Mouse (Mus musculus) liver, embryonic 11.5 days (tissue): ENCODE measurements around the gene Olfr288. TPM values are rescaled to one million over a fixed set of nuclear protein-coding genes. Genes with fewer than 3 reads are reported as not detected.

ENCODE experiments used
- ATAC-seq: fragments of 200-750 bp; cut with Nextera tagmentation; replicated peaks from 2 replicates; pipeline ENCODE4 v1.8.0; 2017; ENCODE audit warnings: moderate number of reproducible peaks, mild to moderate bottlenecking, moderate TSS enrichment, moderate library complexity; ENCODE audit not compliant: low FRiP score
- DNase-seq: peaks from one replicate; pipeline ENCODE4 v3.0.0-alpha.2; 2017; ENCODE audit warnings: low spot score
- H3K27ac ChIP-seq: fragments of 300-500 bp; sonication (generic); 2 replicates; pipeline ENCODE4 v1.5.1; 2014; ENCODE audit warnings: mild to moderate bottlenecking, low read depth, low read length, control low read depth
- H3K27me3 ChIP-seq: fragments of 300-500 bp; sonication (generic); replicated peaks from 2 replicates; pipeline ENCODE4 v1.6.1; 2014; ENCODE audit warnings: low read length, mixed read lengths; ENCODE audit not compliant: control insufficient read depth, insufficient read depth
- H3K36me3 ChIP-seq: fragments of 300-500 bp; sonication (generic); 2 replicates; pipeline ENCODE4 v1.6.1; 2014; ENCODE audit warnings: mild to moderate bottlenecking, low read length, moderate library complexity, mixed read lengths; ENCODE audit not compliant: control insufficient read depth, insufficient read depth
- H3K4me1 ChIP-seq: fragments of 300-500 bp; sonication (generic); replicated peaks from 2 replicates; pipeline ENCODE4 v1.6.1; 2014; ENCODE audit warnings: low read length, mixed read lengths; ENCODE audit not compliant: control insufficient read depth, insufficient read depth
- H3K4me2 ChIP-seq: fragments of 300-500 bp; sonication (generic); 2 replicates; pipeline ENCODE4 v1.6.1; 2014; ENCODE audit warnings: mild to moderate bottlenecking, control low read depth, moderate library complexity
- H3K4me3 ChIP-seq: fragments of 300-500 bp; sonication (generic); 2 replicates; pipeline ENCODE4 v1.5.1; 2014; ENCODE audit warnings: low read depth, low read length, control low read depth
- H3K9ac ChIP-seq: fragments of 300-500 bp; sonication (generic); 2 replicates; pipeline ENCODE4 v1.6.1; 2014; ENCODE audit warnings: low read depth, low read length, control low read depth
- H3K9me3 ChIP-seq: fragments of 300-500 bp; sonication (generic); 2 replicates; pipeline ENCODE4 v1.6.1; 2016; ENCODE audit warnings: low read length, inconsistent platforms, mixed read lengths; ENCODE audit not compliant: control insufficient read depth
- WGBS: fragments of 180-500 bp; shearing (Covaris S2); extraction: QIAGEN DNeasy Blood & Tissue Kit; methylation state at CpG from one replicate; pipeline ENCODE4 v1.1.7; 2014; 5-methylcytosine and 5-hydroxymethylcytosine counted together
- polyA plus RNA-seq: library from polyadenylated mRNA; unstranded; fragments of >200 nt; fragmentation: Nextera tagmentation; extraction: Ambion mirVana; gene quantifications from 2 replicates; pipeline ENCODE4 v1.2.1, GENCODE M21; 2014

The Olfr288 gene
- polyA plus RNA-seq, 1 experiment from 2014 or later, result not detected

DNA sequence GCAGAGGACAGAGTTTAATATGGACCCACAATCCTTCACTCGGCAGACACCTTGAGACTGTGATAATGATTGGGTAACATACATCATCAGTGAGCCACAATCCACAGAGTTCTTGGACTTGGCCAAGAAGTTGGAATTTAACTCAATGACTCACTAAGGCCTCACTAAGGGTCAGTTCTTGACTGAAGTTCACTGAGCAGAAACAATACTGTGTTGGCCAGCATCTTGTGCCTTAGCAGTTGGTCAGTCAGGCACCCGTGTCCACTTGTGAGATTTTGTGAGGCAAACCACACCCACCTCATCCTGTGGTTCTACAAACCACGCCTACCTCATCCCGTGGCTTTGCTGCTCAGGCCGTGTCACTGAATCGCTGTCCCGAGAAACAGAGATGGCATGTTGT is 14.3 kb upstream of the Olfr288 start:
- WGBS, result 60% methylated on average over 7 of the region's 7 CpGs
- ATAC-seq (no peak), DNase-seq (no peak)
- Histone ChIP-seq H3K27me3 (no peaks in the 10 kb centered on the region), H3K4me3 (no peak overlapping the region), H3K4me1 (no peaks in the 10 kb centered on the region), H3K4me2 (no peak overlapping the region), H3K36me3 (no peaks in the 10 kb centered on the region), H3K9me3 (no peaks in the 10 kb centered on the region), H3K9ac (no peak overlapping the region), H3K27ac (no peak overlapping the region)

DNA sequence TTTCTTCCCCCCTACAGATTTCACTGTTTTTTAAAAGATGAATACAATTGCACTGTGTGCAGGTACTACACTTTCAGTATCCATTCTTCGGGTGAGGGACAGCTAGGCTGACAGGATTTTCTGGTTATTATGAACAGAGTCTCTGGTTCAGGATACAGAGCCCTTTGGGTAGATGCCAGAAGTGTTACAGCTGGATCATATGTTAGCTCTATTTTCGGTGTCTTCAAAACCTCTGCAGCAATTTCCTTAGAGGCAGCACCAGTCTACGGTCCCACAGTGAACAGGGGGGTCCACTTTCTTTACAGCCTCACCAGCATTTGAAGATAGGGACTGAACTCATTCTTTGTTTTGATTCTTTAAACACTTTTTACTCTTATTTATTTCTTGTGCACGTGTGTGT is 10.9 kb downstream of the Olfr288 start:
- 64% methylated on average over 4 of the region's 4 CpGs for WGBS
- no peak overlapping the region for H3K27ac ChIP-seq
- no peak overlapping the region for H3K4me3 ChIP-seq
- H3K36me3 ChIP-seq, result no peaks in the 10 kb centered on the region
- no peaks in the 10 kb centered on the region for H3K9me3 ChIP-seq
- peaks cover 10% of the 10 kb centered on the region for H3K27me3 ChIP-seq
- ATAC-seq, result no peak
- no peak overlapping the region for H3K9ac ChIP-seq
- H3K4me1 ChIP-seq, result no peaks in the 10 kb centered on the region
- DNase-seq, result no peak
- no peak overlapping the region for H3K4me2 ChIP-seq

DNA sequence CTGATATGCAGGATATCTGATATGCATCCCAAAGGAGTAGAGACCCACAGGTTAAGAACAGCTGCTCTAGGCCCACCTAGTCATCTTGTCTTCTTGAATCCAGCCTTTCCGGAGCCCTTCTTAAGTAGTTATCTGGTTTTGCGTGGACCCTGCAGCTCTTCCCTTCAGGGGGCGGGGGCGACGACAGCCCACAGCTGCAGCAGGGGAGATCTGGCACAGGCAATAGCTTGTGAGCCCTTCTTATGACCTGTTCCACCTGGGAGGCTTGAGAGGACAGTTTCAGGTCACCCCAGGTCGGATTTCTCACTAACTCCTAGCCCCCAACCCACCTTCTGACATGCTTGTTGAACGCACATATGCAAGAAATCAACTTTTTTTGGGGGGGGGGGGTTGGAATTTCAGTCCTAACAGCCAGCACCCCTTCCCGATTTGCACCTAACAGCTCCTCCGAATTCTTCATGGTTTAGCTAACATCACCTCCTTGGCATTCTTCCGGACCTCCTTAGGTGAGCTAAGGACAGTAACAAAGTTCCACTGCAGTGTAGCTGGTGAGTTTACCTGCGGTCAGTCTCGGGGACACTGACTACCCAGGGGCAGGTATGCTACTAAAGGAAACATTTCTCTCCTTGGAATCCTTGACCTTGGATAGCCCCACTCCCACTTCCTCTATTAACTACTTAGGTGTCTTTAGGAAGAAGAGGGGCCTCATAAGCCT is 13.3 kb downstream of the Olfr288 start:
- 66% methylated on average over 12 of the region's 12 CpGs for WGBS
- no peak overlapping the region for H3K4me3 ChIP-seq
- DNase-seq (no peak), ATAC-seq (no peak)
- H3K4me1 ChIP-seq, result no peaks in the 10 kb centered on the region
- no peaks in the 10 kb centered on the region for H3K36me3 ChIP-seq
- H3K27ac ChIP-seq, result no peak overlapping the region
- peak overlapping the region; percentile 77 for H3K4me2 ChIP-seq
- peaks cover 21% of the 10 kb centered on the region for H3K27me3 ChIP-seq
- H3K9ac ChIP-seq, result no peak overlapping the region
- H3K9me3 ChIP-seq, result no peaks in the 10 kb centered on the region

DNA sequence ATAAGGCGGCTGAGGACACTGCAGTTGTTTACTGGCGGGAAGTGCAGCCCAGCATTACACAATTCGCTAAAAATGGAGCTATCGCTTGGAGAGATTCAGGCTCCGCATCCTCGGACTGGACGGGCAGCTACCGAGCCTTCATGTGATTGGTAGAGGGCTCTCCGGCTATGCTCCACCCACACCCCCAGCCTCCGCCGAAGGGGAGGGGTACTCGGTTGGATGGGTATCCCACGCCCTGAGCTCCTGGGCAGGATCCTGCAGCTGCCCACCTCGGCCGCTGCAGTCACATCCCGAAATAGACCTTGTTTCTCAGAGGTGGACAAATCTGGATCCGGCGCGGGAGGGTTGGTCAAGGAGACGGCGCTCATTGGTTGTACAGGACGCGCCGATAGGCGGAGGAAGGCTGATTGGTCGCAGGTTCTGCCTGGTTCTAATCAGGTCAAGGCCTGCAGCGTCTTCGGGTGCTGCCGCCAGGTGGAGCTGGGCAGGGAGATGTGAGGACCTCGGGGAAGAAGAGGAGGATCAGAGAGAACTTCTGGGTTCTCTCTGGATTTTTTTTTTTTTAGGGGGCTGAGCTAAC is 14.1 kb downstream of the Olfr288 start:
- Histone ChIP-seq H3K27me3 (peaks cover 23% of the 10 kb centered on the region), H3K4me1 (no peaks in the 10 kb centered on the region)

DNA sequence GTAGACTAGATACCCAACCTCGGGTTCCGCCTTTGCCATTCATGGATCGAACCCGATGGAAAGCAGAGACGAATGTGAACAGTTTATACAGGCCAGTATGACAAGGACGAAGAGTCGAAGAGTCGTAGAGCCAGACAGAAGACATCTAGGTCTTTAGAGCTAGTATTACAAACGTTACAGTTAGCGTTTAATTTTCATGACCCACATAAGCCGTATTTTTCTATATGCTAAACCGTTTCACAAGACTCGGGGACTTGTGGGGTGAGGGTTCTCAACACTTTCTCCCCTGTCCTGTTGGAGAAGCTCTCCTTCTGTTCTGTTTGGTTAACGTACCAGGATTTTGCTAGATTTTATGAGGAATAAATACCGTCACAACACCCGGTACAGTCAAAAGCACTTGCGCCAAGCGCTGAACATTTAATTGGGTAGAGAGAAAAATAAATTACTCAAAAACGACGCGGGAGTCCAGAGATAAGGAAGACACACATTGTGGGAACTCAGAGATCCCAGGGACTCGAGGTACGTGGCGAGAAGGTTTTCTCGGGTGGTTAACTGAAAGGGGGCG is 14.7 kb downstream of the Olfr288 start:
- peak overlapping the region; percentile 77 for H3K4me2 ChIP-seq
- peaks cover 23% of the 10 kb centered on the region for H3K27me3 ChIP-seq
- DNase-seq (no peak), ATAC-seq (no peak)
- no peak overlapping the region for H3K27ac ChIP-seq
- H3K9me3 ChIP-seq, result no peaks in the 10 kb centered on the region
- WGBS, result 13% methylated on average over 26 of the region's 26 CpGs
- H3K9ac ChIP-seq, result 0 out of 2 replicates have a peak overlapping the region, but pooled peaks have one; percentile 5
- H3K4me1 ChIP-seq, result no peaks in the 10 kb centered on the region
- H3K36me3 ChIP-seq, result no peaks in the 10 kb centered on the region
- peak overlapping the region; percentile 50 for H3K4me3 ChIP-seq

More for the DNA sequence above, 14.1 kb downstream of the Olfr288 start:
- H3K27ac ChIP-seq, result no peak overlapping the region
- peak overlapping the region; percentile 50 for H3K4me3 ChIP-seq
- under 1% methylated on average over 30 of the region's 30 CpGs for WGBS
- DNase-seq (peak; percentile 79), ATAC-seq (peak; percentile 98)
- no peaks in the 10 kb centered on the region for H3K9me3 ChIP-seq
- H3K9ac ChIP-seq, result no peak overlapping the region
- H3K36me3 ChIP-seq, result no peaks in the 10 kb centered on the region
- H3K4me2 ChIP-seq, result peak overlapping the region; percentile 77

DNA sequence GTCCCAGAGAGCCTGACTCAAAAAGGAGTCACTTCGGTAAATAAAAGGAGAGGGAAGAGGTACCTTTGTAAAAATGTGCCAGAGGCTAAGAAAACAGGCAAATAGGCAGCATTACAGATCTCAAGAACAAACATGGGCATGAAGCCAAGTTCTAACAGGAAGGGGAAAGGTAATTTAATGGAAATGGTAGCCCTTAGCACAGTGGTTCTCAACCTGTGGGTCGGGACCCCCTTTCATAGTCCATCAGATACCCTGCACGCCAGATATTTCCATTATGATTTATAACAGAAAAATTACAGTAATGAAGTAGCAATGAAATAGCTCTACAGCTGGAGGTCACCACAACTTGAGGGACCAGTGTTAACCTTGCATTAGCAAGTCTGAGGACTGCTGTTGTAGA is 18.0 kb downstream of the Olfr288 start:
- DNase-seq, result no peak
- Histone ChIP-seq H3K27me3 (peaks cover 31% of the 10 kb centered on the region), H3K4me1 (no peaks in the 10 kb centered on the region), H3K9me3 (no peaks in the 10 kb centered on the region), H3K4me2 (no peak overlapping the region), H3K36me3 (no peaks in the 10 kb centered on the region), H3K4me3 (no peak overlapping the region), H3K27ac (no peak overlapping the region), H3K9ac (no peak overlapping the region)
- ATAC-seq, result no peak
- WGBS, result 67% methylated on average over 3 of the region's 3 CpGs

DNA sequence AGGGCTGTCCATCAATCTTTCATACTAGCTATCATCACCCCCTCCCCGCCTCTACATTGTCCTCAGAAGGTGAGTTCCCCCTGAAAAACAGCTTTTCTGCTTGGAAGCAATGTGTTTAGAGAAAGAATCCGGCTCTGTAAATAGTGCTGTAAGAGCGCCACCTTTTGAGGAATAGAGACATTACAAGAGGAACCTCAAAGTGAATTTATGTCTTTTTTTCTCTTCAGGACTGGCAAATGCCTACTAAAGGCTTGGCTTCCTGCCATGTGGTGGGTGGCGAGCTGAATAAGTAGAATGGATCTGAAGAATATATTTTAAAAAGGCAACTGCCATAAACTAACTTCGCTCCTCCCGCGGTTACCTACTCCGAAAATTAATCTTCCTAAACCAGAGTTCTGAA is 21.5 kb downstream of the Olfr288 start:
- no peaks in the 10 kb centered on the region for H3K9me3 ChIP-seq
- no peak overlapping the region for H3K4me3 ChIP-seq
- ATAC-seq (no peak), DNase-seq (no peak)
- 43% methylated on average over 8 of the region's 8 CpGs for WGBS
- no peaks in the 10 kb centered on the region for H3K36me3 ChIP-seq
- no peak overlapping the region for H3K9ac ChIP-seq
- no peak overlapping the region for H3K4me2 ChIP-seq
- H3K27ac ChIP-seq, result no peak overlapping the region
- peaks cover 51% of the 10 kb centered on the region for H3K27me3 ChIP-seq
- H3K4me1 ChIP-seq, result no peaks in the 10 kb centered on the region

DNA sequence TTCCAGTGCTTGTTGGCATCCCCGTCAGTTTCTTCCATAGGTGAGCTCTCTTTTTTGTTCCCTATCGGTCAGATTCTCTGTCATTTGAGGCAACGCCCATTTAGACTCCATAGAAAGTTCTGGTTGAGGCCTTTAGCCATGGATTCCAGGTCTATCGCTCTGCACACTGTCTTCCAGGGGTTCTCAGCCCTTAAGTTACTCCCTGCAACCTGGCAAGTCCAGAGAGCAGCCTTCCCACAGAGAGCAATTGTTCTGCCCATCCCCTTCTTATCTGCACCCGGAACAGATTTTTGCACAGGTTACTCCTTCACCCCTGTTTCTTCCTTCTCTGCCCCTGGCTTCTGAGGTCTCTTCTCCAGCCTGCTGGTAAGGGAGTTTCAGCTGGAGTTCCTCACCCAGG is 23.2 kb downstream of the Olfr288 start:
- H3K9ac ChIP-seq, result no peak overlapping the region
- H3K4me3 ChIP-seq, result no peak overlapping the region
- H3K27me3 ChIP-seq, result peaks cover 63% of the 10 kb centered on the region
- no peaks in the 10 kb centered on the region for H3K4me1 ChIP-seq
- no peaks in the 10 kb centered on the region for H3K9me3 ChIP-seq
- no peak overlapping the region for H3K27ac ChIP-seq
- 65% methylated on average over 5 of the region's 5 CpGs for WGBS
- no peak for DNase-seq
- ATAC-seq, result no peak
- no peaks in the 10 kb centered on the region for H3K36me3 ChIP-seq
- no peak overlapping the region for H3K4me2 ChIP-seq

DNA sequence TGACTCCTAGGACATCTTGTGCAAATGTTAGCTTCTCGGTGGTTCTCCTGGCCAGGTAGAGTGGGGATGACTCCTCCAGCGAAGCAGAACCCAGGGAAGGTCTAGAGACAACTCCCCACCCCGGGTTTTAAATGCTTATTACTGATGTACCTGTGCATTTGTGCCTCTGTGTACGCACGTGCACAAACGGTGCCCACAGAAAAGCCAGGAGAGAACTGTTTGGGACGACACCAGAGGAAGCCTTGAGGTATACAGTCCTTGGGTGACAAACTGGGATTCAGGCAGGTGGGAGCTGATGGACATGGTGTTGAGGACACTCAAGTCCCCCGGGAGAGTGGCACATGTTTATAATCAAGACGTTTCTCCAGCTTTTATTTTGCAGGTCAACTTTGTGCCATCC is 24.4 kb downstream of the Olfr288 start:
- ATAC-seq (no peak), DNase-seq (no peak)
- WGBS, result 62% methylated on average over 9 of the region's 9 CpGs
- Histone ChIP-seq H3K36me3 (no peaks in the 10 kb centered on the region), H3K4me3 (no peak overlapping the region), H3K9me3 (no peaks in the 10 kb centered on the region), H3K9ac (no peak overlapping the region), H3K4me1 (no peaks in the 10 kb centered on the region), H3K27ac (no peak overlapping the region), H3K27me3 (peaks cover 73% of the 10 kb centered on the region), H3K4me2 (no peak overlapping the region)
